Mouse (Mus musculus) lung, adult 2 months (tissue): ENCODE measurements around the gene Oit1.

Experiments used
- CTCF ChIP-seq: fragments of 200-500 bp; IDR thresholded peaks from 2 replicates; pipeline ENCODE4 v1.5.1; 2011; ENCODE audit warnings: mild to moderate bottlenecking, low read length, control low read depth; ENCODE audit not compliant: insufficient read depth
- POLR2A ChIP-seq: fragments of 200-500 bp; IDR thresholded peaks from 2 replicates; pipeline ENCODE4 v1.6.1; 2011; ENCODE audit warnings: low read depth, mild to moderate bottlenecking, control low read depth, low read length, borderline replicate concordance; ENCODE audit errors: extremely low read depth

DNA sequence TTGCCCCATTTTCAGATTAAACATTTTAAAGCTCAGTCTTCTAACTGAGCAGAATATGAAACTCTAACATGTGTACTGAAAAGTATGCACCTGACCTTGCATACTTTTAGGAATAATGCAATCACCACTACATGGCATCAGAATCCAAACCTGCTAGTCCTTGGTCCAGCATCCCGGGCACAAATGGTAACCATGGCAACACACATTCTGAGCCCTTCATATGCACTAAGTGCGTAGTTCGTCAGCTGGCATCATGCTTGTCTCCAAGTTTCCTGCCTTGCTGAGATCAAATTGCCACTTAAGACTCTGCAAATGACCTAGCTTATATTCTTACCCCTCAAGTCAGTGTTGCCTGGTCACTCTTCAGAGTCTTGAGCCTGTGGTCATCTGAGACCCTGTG is 44.3 kb upstream of the Oit1 start:
- TF ChIP-seq POLR2A (no peak), CTCF (no peak)
